Mouse (Mus musculus): ENCODE results near the gene Tpd52l2. TPM values are rescaled to one million over a fixed set of nuclear protein-coding genes. Genes with fewer than 3 reads are reported as not detected.

The Tpd52l2 gene
- total RNA-seq (2023): 76.1 to 88.7 TPM (median 83.7 TPM) in 4 replicates

GRCm38 (mm10) chr2:181496831-181497547 is at the start of gene Tpd52l2:
TSS of gene Tpd52l2 (plus strand) at chr2:181497142.

GRCm38 (mm10) chr2:181459153-181459672 is 37.7 kb upstream of the Tpd52l2 start, which contains the start of gene Zbtb46:
TSS of gene Zbtb46 (minus strand) at chr2:181459426.

GRCm38 (mm10) chr2:181493156-181493927 is 3.6 kb upstream of the Tpd52l2 start, which contains the start of gene Abhd16b:
TSS of gene Abhd16b (plus strand) at chr2:181493206.

GRCm38 (mm10) chr2:181520118-181520935 is 23.4 kb downstream of the Tpd52l2 start, which contains the start of gene Dnajc5:
TSS of gene Dnajc5 (plus strand) at chr2:181520485.

Other genes starting within 250 kb of the Tpd52l2 start
- gene Gmeb2, start 209.1 kb upstream of the Tpd52l2 start, total RNA-seq (2023): 53.9 to 59.9 TPM (median 57.6 TPM) in 4 replicates
- gene Stmn3, start 182.6 kb upstream of the Tpd52l2 start, total RNA-seq (2023): not detected in 4 replicates
- gene Rtel1, start 177.4 kb upstream of the Tpd52l2 start, total RNA-seq (2023): 117 to 125 TPM (median 117 TPM) in 4 replicates
- 69.0 to 80.3 TPM (median 72.6 TPM) in 4 replicates for gene Zgpat, start 132.2 kb upstream of the Tpd52l2 start, total RNA-seq (2023)
- gene Arfrp1, start 131.7 kb upstream of the Tpd52l2 start, total RNA-seq (2023): 80.6 to 90.5 TPM (median 89.1 TPM) in 4 replicates
- gene Lime1, start 117.1 kb upstream of the Tpd52l2 start, total RNA-seq (2023): 51.3 to 57.5 TPM (median 54.5 TPM) in 4 replicates
- gene Zbtb46, start 37.7 kb upstream of the Tpd52l2 start, total RNA-seq (2023): 0.78 to 2.7 TPM (median 0.97 TPM) in 4 replicates
- gene Abhd16b, start 3.9 kb upstream of the Tpd52l2 start, total RNA-seq (2023): 0.54 TPM in 1 of 4 replicates, not detected in the others
- gene Dnajc5, start 23.3 kb downstream of the Tpd52l2 start, total RNA-seq (2023): 114 to 126 TPM (median 121 TPM) in 4 replicates
- gene Uckl1, start 87.8 kb downstream of the Tpd52l2 start, total RNA-seq (2023): 154 to 176 TPM (median 155 TPM) in 4 replicates
- 57.2 to 63.1 TPM (median 59.7 TPM) in 4 replicates for gene Prpf6, start 94.7 kb downstream of the Tpd52l2 start, total RNA-seq (2023)
- gene Zfp512b, start 95.7 kb downstream of the Tpd52l2 start, total RNA-seq (2023): 43.7 to 53.6 TPM (median 48.1 TPM) in 4 replicates
- gene Samd10, start 102.1 kb downstream of the Tpd52l2 start, total RNA-seq (2023): 11.7 to 13.1 TPM (median 13.0 TPM) in 4 replicates
- gene Gm29797, start 159.9 kb downstream of the Tpd52l2 start, total RNA-seq (2023): not detected in 4 replicates
- not detected in 4 replicates for gene Sox18, start 174.5 kb downstream of the Tpd52l2 start, total RNA-seq (2023)
- gene Tcea2, start 183.2 kb downstream of the Tpd52l2 start, total RNA-seq (2023): 23.0 to 25.8 TPM (median 23.3 TPM) in 4 replicates
- 147 to 159 TPM (median 155 TPM) in 4 replicates for gene Rgs19, start 196.8 kb downstream of the Tpd52l2 start, total RNA-seq (2023)
- gene Lkaaear1, start 201.3 kb downstream of the Tpd52l2 start, total RNA-seq (2023): not detected in 4 replicates
- gene Oprl1, start 217.9 kb downstream of the Tpd52l2 start, total RNA-seq (2023): 0.42 to 1.0 TPM (median 0.80 TPM) in 4 replicates

Data from B cell, adult 62 days (primary cell).